8 mouse cellular contexts compared by ENCODE assay signal in the genomic region with DNA sequence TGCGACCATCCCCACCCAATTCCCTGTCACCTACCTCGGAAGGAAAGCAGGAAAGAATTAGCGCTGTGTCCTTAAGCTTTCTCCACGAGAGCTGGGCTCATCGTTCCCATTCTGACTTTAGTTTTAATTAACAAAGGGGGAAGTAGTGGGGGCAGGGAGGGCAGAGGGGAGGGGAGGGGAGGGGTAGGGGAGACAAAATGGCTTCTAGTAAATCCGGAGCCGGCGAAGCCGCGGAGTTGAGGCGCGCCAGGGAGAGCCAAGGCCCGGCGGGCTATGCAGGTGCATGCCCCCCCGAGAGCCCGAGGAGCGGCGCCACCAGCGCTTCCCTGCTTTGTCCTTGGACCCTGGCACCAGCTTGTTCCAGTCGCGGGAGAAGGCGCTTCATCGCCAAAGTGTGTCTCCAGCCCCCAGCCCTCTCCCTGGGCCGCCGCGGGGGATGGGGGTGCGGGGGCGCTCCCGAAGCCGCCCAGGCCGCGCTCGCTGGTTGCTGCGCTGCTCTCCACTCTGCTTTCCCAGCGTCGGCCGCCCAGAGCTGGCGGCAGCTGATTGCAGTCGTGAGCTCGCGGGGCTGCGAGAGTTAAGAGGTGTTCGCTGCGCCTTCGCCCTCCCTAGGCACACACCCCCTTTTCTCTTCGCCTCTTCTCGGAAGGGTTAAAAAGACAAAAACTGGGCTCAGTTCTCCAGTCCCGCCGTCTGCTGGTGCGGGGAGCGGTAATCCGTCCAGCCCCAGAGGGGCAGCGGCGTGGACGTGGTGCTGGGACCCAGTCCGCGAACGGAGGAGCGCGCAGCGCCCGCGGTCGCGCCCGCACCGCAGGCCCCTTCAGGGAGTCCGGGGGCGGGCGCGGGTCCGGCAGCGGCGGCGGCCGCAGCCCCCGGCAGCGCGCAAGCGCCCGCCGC. TPM values are rescaled to one million over a fixed set of nuclear protein-coding genes. Genes with fewer than 3 reads are reported as not detected.
DNase-seq lines count a peak whose midpoint lies in the region; ATAC-seq and TF ChIP-seq lines count a peak whose summit lies in the region.

No protein-coding gene starts in this region.

- TF ChIP-seq POLR2A in testis, adult 2 months (IDR thresholded peaks at IDR 0.05; ENCODE audit: control insufficient read depth, low read depth, low read length), result no peak

- peak overlapping the region; percentile 52 to 69 for H3K4me3 ChIP-seq in heart, embryonic 14.5 days (ENCODE audit: control insufficient read depth in 1 of 2, insufficient read depth in 1 of 2, low read depth in 1 of 2, low read length in 2 of 2)
- peak overlapping the region; percentile 72 for H3K4me3 ChIP-seq in midbrain, embryonic 11.5 days (ENCODE audit: low read depth, low read length)
- H3K4me3 ChIP-seq in testis, adult 2 months (ENCODE audit: control insufficient read depth, low read depth, low read length), result peak overlapping the region; percentile 87

- peak overlapping the region; percentile 100 for H3K4me2 ChIP-seq in heart, embryonic 14.5 days (ENCODE audit: low read length)
- H3K4me2 ChIP-seq in midbrain, embryonic 11.5 days, result peak overlapping the region; percentile 99

- no peak overlapping the region for H3K27ac ChIP-seq in heart, embryonic 14.5 days (replicated peaks in 1 of 2; ENCODE audit: control insufficient read depth in 1 of 2, insufficient read depth in 1 of 2, low read depth in 2 of 2, low read length in 2 of 2)
- peak overlapping the region; percentile 68 for H3K27ac ChIP-seq in midbrain, embryonic 11.5 days (ENCODE audit: low read depth, low read length)
- H3K27ac ChIP-seq in testis, adult 2 months (ENCODE audit: control insufficient read depth, insufficient read depth, low read depth, low read length), result peak overlapping the region; percentile 77

- WGBS in heart, embryonic 14.5 days, result under 1% methylated on average over 71 of the region's 82 CpGs
- under 1% methylated on average over 65 of the region's 82 CpGs for WGBS in midbrain, embryonic 11.5 days

- ATAC-seq in heart, embryonic 14.5 days (ENCODE audit: insufficient number of reproducible peaks, insufficient read depth, low FRiP score, low read depth), result peak; percentile 58
- ATAC-seq in midbrain, embryonic 11.5 days (ENCODE audit: low FRiP score), result peak; percentile 58

- no peaks in the 10 kb centered on the region for H3K36me3 ChIP-seq in heart, embryonic 14.5 days (ENCODE audit: control insufficient read depth, insufficient read depth, low read length)
- 0 out of 2 replicates have a peak, but pooled peaks cover 2% of the 10 kb centered on the region for H3K36me3 ChIP-seq in midbrain, embryonic 11.5 days (ENCODE audit: control insufficient read depth, insufficient read depth, low read length)
- H3K36me3 ChIP-seq in testis, adult 2 months (ENCODE audit: control insufficient read depth, insufficient read depth, low read length), result no peaks in the 10 kb centered on the region

- intact Hi-C loops in left cerebral cortex, postnatal 25 days (cut with DNase I), result loop anchor here (5.0 kb wide), 1 partner anchor 410 kb away; a partner anchor contains a TSS

- no peaks in the 10 kb centered on the region for H3K9me3 ChIP-seq in heart, embryonic 14.5 days (ENCODE audit: control insufficient read depth, low read length)
- H3K9me3 ChIP-seq in midbrain, embryonic 11.5 days (ENCODE audit: control insufficient read depth, low read length), result no peaks in the 10 kb centered on the region

- peak overlapping the region; percentile 72 for H3K9ac ChIP-seq in heart, embryonic 14.5 days (ENCODE audit: low read length)
- H3K9ac ChIP-seq in midbrain, embryonic 11.5 days (ENCODE audit: low read length), result peak overlapping the region; percentile 91

- TF ChIP-seq CTCF in testis, adult 2 months (IDR thresholded peaks at IDR 0.05; ENCODE audit: control insufficient read depth, insufficient read depth, insufficient replicate concordance, low read depth, low read length), result no peak

- peak; percentile 68 to 82 for DNase-seq in adrenal gland, adult (ENCODE audit: inconsistent age in 2 of 2, low spot score in 1 of 2)
- no peak for DNase-seq in adrenal gland, adult 8-10 months
- DNase-seq in urinary bladder, postnatal 14 days (ENCODE audit: low spot score), result peak; percentile 28
- DNase-seq in urinary bladder, adult 2 months (ENCODE audit: low spot score), result no peak
- peak; percentile 56 to 62 for DNase-seq in left cerebral cortex, postnatal 25 days (ENCODE audit: low spot score in 2 of 2)
- peak; percentile 96 for DNase-seq in midbrain, embryonic 11.5 days (ENCODE audit: low spot score, missing footprints)

- peaks cover 4 to 13% of the 10 kb centered on the region in 2 experiments; a peak in 2 of 4 replicates for H3K4me1 ChIP-seq in heart, embryonic 14.5 days (ENCODE audit: control insufficient read depth in 2 of 2, insufficient read depth in 2 of 2, low read length in 2 of 2)
- peaks cover 36% of the 10 kb centered on the region for H3K4me1 ChIP-seq in midbrain, embryonic 11.5 days (ENCODE audit: control insufficient read depth, insufficient read depth, low read length)
- H3K4me1 ChIP-seq in testis, adult 2 months (ENCODE audit: control insufficient read depth, insufficient read depth, low read length), result peaks cover 7% of the 10 kb centered on the region

- peaks cover 20% of the 10 kb centered on the region; the same call in 1 of the 2 replicates for H3K27me3 ChIP-seq in heart, embryonic 14.5 days (ENCODE audit: control insufficient read depth, insufficient read depth, low read length)
- peaks cover 8% of the 10 kb centered on the region for H3K27me3 ChIP-seq in midbrain, embryonic 11.5 days (ENCODE audit: control insufficient read depth, insufficient read depth, low read length)
- H3K27me3 ChIP-seq in testis, adult 2 months (ENCODE audit: control insufficient read depth, insufficient read depth, low read length), result no peaks in the 10 kb centered on the region

RNA-seq across cellular contexts. Expression of a gene that starts 0.6 kb away (rescaled TPM):
- 1 to 10 TPM; 5.9 to 8.0 (median 7.1) TPM for total RNA-seq in adrenal gland, adult 8-10 months (2022)
- polyA plus RNA-seq in urinary bladder, adult 2 months (2012; rRNA removed), result 1.8 and 2.6 TPM in 2 replicates
- polyA plus RNA-seq in heart, embryonic 14.5 days (2014; fragmentation: Nextera tagmentation; extraction: Ambion mirVana), result 0.45 and 0.82 TPM in 2 replicates
- 100 to 1,000 TPM in 1 of 2 experiments, 10 to 100 TPM in 1; 94.7 to 103 TPM for total RNA-seq in left cerebral cortex, postnatal 25 days (2021)
- polyA plus RNA-seq in midbrain, embryonic 11.5 days (2014; fragmentation: Nextera tagmentation; extraction: Ambion mirVana), result 2.2 and 2.7 TPM in 2 replicates
- 1.9 and 3.0 TPM in 2 replicates for polyA plus RNA-seq in testis, adult 2 months (2012; rRNA removed)

Comparison
In these comparisons a context has a peak if more than half of its experiments do, and no peak if none do; other contexts are left out.
1. DNase-seq: peak in adrenal gland, adult (2 of 2), urinary bladder, postnatal 14 days (single experiment), left cerebral cortex, postnatal 25 days (2 of 2) and midbrain, embryonic 11.5 days (single experiment); none in adrenal gland, adult 8-10 months (single experiment) and urinary bladder, adult 2 months (single experiment).
2. H3K27ac ChIP-seq: peak in midbrain, embryonic 11.5 days (single experiment) and testis, adult 2 months (single experiment); none in heart, embryonic 14.5 days (0 of 2).
3. Peak in every context shown above with its lines, with median percentiles within 50 percentile points of each other: H3K4me3 ChIP-seq.